Mouse (Mus musculus): ENCODE results near the gene 1700113H08Rik. TPM values are rescaled to one million over a fixed set of nuclear protein-coding genes. Genes with fewer than 3 reads are reported as not detected.

1700113H08Rik gene
- total RNA-seq, 2 experiments from 2014 or later = not detected

DNA sequence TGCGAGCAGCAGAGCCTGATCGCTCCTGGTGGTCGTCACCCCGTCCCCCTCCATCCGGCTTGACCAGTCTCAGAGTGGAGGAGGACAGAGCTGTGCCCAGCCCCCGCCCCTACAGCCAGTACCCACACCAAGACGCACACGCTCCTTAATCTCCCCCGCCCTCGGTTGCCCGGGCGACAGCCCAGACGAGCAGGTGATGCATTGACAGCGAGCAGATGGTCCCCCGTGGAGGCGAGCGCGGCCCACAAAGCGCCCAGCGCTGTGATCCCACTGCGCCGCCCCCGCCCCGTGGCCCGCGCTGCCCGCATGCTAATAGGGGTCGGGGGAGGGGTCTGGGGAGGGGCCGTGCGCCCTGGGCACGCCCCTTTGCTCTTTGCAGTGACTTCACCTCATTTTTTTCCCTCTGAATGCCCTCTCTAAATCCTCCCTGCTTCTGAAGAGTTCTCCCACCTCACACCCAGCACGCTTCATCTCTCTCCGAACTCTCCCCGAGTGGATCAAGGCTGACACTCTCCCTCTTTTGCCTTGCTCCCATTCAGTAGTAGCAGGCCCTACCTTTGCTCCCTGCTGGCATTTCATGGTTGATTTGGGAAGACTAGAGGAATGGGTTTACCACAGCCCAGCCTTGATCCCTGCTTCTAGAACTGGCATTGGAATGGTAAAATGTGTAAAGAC, 543 bp downstream of the 1700113H08Rik start:
- peak; percentile 64 to 82 for DNase-seq (ENCODE audit: low spot score in 2 of 2)

DNA sequence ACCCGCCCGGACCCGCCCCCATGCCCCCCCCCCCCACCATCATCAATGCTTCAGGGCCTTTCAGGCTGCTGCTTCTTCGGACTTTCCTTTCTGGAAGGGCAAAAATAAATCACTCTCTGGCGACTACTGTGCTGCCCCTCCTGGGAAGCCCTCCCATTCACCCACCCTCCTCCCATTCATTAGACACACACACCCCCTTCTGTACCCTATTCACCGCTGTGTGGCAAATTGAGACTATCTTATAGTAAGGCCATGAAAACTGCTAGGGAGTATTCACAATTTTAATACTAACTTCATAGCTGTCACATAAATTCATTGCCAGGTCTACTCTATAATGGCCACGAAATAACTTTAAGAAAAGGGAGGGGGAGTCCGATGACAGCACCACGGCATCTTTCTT, 1.1 kb downstream of the 1700113H08Rik start:
- DNase-seq (ENCODE audit: low spot score in 2 of 2) = no peak

DNA sequence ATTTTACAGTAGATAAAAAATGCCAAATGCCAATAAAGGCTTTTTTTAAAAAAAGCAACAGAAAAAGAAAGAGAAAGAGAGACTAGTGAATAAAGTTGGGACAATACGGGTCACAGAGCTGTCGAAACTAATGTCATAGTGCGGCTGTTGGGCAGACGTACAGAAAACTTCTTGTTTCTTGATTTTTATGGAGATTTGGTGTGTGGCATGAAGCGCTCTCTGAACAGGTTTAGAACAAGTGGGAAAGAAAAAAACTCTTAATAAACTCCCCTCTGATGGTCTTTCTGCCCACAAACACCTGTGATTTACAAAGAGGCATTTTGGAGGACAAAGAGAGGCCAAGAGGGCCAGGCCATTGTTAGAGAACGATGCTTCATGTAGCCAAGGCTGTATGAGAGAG, 1.6 kb downstream of the 1700113H08Rik start:
- no peak for DNase-seq (ENCODE audit: low spot score in 2 of 2)

DNA sequence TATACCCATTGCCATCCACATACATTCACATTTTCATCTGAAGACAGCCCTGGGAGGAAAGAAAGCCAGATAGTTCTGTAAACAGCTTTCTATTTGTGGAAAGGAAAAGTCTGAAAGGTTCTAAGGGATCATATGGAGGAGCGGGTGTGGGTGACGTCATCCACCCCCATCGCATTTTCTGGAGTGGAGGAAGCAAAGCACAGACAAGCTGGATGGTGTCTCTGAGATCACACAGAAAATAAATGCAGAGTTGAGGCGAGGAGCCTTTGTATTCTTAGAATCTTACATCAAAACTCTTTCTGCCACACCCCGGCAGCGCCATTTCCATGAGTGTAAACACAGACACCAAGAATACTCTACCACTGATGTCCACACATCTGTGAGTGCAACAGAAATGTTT, 26.4 kb downstream of the 1700113H08Rik start:
- peak; percentile 76 to 81 for DNase-seq (ENCODE audit: low spot score in 2 of 2)

DNA sequence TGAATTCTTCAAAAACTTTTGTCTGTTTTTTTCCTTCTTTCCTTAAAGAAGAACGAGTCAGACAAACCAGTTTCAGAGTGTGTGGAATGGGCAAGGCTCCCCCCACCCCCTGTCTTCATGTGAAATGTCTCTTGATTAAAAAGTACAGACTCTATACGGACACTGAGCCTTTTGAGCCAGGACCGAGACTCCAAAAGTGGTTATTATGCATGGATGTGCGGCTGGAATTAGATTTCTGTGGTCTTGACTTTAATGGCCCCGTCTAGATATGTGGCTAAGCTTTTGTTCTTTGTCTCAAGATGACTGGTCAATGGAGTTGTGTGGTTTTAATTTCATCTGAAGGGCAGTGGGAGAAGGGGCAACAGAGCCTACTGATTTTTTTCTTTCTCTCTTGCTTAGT, 29.8 kb downstream of the 1700113H08Rik start:
- no peak for DNase-seq (ENCODE audit: low spot score in 2 of 2)

DNA sequence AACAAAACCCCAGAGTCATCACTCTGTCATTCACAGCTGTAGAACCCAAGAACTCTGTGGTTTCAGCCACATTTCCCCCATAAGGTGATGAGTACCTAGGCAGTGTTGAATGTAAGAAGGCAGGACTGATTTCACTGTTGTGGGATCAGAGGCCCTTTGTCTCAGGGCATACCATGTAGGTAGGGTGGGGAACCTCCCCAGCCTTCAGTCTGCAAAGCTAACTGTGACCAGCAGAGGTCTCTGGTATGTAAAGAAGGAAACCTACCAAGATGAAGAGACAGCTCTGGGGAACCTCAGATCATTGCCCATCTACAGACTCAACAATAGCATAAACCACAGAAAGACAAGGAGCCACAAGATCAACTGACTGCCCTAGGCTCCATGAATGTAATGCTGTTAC, 36.4 kb downstream of the 1700113H08Rik start:
- peak; percentile 48 to 58 for DNase-seq (ENCODE audit: low spot score in 2 of 2)

DNA sequence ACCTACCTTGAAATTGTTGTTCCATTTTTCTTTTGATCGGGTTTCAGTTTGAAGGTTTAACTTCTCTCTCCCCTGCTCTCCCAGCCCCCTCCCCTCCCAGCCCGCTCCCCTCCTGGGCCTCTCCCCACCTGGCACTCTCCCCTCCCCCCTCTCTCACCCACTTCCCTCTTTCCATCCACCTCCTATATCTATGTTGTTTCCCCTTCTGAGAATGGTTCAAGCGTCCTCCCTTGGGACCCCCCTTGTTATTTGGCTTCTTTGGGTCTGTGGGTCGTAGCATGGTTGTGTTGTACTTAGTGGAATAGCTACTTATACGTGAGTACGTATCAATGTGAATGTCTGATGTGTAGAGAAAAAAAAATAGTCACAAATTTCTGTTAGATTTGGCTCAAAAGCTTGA, 40.9 kb downstream of the 1700113H08Rik start:
- no peak for DNase-seq (ENCODE audit: low spot score in 2 of 2)

DNA sequence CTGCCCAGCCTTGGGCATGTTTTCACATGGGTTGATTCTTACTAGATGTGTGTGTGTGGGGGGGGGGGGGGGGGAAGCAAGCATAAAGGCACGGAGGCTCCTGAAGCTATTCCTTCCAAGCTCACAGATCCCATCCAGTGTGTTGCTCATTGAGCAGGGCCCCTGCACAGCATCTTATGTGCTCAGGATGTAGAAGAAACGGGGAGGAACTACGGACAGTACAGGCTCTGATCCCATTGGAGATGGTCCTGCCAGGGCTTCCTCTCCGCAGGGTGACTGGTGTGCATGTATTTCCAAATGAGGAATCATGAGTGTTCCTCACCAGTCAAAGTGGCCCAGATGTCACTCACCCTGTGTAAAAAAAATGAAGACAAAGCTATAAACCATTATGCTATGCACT, 42.8 kb downstream of the 1700113H08Rik start:
- DNase-seq (ENCODE audit: low spot score in 2 of 2) = no peak

DNA sequence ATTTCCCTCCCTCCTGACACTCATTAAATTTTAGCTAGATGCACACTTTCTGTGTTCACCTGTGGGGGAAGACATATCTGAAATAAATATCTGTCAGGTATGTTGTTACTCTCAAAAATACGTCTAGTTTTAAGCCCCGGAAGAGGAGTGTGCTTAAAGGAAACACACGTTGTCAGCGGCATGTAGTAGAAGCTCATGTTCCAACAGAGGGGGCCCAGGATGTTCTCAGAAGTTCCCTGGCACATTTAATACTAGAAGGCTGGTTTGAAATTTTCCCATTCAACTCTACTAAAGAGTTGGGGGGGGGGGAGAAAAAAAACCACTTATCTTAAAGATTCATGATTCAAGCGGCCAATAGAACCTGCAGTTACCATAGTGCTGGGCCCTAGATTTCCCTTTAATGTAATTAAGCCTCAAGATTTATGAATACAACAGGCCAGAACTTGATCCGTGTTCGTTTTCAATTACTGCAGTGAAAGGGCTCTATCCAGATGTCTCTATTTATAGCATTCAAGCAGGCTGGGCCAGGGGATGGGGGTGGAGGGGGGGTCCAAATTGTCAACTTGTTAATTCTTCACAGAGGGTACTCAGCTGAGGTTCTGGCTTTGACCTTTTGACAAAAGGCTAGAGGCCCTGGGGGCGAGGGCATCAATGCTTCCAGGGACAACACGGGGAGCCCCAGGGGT, 43.6 kb downstream of the 1700113H08Rik start:
- no peak for DNase-seq (ENCODE audit: low spot score in 2 of 2)

DNA sequence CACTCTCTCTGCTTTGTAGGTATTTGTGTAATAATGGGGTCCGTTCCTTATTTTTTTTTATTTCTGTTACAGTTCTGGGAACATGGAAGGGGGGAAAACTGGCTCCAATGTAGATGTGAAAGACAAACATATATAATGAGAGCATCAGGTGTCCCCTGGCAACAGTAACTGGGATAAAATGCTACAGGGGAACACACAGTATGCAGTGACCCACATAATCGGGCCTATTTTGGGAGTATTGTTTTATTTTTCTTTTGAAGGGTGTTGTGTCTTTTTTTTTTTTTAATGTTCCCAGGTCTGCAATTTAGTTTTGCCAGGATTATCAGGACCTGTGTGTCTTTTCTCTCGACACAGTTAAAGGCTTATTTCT, 44.1 kb downstream of the 1700113H08Rik start:
- no peak for DNase-seq (ENCODE audit: low spot score in 2 of 2)

DNA sequence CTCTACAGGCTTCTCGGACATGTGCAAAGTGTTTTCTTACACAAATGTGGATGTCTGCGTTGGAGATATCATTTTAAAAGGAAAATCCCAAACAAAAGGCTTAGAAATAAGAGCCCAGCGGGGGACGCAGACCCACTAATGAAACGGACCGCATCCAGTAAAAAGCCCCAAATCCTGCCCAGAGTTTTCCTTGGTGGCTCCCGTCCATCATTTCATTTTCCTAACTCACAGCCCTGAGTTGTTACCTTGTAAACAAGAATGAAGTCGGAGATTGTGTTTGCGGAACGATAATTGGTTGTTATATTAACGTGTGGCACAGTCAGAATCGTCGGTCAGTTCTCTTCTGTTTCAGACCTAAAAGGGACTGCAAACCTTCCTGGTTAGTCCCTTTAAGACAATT, 44.6 kb downstream of the 1700113H08Rik start:
- no peak for DNase-seq (ENCODE audit: low spot score in 2 of 2)

DNA sequence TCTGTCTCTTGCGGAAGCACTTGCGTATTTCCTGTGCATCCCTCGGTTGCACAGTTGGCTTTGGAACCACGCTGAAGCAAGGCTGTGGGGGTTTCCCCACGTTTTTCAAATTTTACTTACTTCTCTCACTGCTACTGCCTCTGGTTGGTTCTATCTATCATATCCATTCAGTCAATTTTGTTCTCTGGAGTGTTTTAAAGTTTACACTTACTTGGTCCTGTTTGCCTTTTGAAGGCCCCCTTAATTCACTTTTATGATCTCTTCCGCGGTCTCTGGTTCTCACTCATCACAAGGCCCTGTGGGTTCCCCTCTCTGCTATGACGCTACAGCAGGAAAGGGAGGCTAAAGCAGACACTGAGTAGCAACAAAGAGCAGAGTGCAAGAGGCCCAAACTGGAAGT, 45.4 kb downstream of the 1700113H08Rik start:
- no peak for DNase-seq (ENCODE audit: low spot score in 2 of 2)

DNA sequence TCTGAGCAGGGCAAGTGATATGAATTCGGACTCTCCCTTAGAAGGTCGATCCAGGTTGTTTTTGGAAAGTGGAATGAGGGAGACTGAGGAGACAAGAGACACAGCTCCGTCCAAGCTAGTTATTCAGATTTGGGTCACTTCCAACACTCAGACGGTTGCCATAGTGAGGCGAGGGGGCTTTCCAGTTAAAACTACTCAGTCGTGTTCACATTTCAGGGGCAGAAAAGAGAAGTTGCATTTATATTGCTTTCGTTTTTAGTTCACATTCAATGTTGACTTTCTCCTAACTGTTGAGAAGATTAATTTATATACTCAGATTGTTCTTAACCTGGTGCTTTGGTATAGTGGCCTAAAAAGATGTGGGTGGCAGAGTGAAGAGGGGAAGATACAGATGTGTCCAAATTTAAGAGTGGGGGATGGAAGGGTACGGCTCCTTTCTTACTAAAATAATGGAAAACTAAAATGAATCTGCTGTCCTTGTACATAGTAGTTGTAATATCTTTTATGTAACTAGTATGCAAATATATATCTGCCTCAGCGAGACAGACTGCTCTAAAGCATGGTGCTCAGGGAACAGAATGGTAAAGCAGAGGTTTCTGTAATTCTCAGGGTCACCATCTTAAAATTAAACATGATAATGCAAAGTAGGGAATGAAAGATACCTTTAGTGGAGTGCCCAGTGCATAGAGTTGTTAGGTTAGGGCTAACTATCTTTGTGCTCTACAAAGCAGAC, 49.9 kb downstream of the 1700113H08Rik start:
- DNase-seq (ENCODE audit: low spot score in 2 of 2) = no peak

DNA sequence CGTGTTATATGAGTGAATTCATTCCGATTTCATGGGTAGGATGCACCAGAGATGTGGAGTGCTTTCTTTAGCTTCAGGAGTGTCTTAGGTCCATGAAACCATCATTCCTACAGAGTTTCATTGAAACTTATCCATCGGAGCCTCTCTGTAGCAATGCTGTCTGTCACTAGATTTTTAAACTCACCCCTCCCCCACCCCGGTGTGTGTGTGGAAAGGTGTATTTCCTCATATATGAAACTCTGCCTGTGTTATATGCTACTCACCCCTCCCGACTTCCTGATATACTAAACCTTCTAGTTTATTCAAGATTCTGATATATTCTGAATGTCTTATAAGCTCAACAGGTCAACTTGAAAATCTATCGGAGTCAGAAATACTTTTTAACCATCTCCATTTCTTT, 50.5 kb downstream of the 1700113H08Rik start:
- no peak for DNase-seq (ENCODE audit: low spot score in 2 of 2)

DNA sequence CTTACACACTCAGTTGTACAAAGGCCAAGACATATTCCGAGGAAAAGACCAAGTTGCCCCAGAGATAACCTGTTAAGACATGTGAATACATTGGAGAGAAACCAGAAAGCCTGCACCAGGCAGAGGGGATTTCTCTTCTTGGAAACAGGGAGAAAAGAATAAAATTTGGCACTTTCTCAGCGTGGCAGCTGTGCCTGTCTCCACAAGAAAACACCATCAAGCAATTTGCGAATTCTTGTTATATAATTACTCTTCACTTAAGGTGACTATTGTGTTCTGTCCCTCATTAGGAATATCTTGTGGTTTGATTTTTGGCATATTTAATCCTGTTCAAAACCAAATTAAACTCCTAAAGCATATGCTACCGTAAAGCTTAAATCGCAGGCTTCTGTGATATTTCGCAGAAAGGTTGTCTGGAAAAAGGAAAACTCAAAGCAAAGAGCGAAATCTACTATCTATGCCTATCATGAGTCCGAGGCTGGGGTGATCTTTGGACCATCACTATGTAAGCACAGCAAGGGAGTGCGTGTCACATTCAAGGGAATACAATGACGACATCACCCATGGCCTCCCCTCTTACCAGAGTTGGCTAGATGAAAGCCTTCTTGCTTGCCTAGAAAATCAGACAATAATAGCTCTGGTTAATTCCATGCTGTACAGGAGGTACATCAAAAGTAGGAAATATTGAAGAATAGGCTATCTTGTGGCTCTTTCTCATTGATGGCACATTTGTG, 51.4 kb downstream of the 1700113H08Rik start:
- peak; percentile 13 to 28 for DNase-seq (ENCODE audit: low spot score in 2 of 2)

DNA sequence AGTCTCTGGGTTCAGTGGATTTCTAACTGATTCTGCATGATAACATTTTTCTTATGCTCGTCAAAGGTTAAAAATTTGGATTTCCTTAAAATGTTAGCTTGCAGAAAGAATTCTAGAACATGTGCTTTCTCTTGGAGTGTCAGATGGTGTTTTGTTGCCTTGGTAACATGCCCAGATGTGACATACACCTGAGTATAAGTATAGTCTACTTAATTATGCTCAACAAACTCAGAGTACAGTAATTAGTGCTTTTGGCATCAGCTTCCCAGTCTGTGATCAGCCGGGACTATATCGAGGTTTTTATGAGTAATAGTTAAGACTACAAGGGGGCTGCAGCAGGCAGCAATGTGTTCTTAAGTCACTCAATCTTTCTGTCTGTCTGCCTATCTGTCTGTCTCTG, 53.1 kb downstream of the 1700113H08Rik start:
- DNase-seq (ENCODE audit: low spot score in 2 of 2) = no peak

DNA sequence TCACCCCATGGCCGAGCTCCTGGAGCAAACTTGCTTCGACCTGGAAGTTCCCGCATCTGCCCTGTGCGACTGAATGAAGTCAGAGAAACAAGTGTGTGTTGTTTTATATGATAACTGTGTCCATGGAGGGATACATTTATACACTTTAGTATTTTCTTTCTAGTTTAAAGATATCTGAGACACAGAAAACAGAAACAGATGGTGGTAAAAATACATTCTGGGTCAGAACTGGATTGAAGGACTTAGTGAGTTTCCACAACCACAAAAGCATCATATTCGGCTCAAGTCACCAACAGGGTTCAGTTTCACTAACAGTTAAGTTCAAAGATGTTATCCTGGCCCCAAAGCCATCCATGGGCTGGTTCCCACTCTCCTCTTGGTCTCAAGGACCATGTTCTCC, 67.2 kb downstream of the 1700113H08Rik start:
- no peak for DNase-seq (ENCODE audit: low spot score in 2 of 2)

DNA sequence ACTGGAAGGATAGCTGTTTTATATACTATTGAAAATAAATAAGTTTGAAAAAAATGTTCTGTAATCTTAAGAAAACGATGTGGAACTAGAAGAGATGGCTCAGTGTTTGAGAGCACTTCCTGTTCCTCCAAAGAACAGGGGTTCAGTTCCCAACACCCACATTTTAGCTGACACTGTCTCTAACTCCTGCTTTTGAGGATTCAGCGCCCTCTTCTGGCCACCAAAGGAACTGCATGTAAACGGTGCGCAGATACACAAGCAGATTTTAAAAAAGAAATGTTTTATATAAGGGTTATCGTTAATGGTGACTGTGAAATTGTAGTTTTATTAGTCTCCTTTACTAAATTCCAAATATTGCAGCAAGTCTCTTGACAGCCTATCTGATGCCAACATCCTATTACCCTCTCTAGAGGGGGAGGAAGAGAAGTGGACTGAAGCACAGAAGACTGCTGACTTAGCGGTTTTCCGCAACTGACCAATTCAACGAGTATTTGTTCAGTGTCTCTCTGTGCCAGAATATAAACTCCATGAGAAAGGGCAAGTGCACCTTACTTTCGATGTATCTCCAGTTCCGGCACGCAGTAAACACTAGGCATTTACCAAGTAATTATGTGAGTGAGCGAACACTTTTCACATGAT, 68.5 kb downstream of the 1700113H08Rik start:
- DNase-seq (ENCODE audit: low spot score in 2 of 2) = no peak

DNA sequence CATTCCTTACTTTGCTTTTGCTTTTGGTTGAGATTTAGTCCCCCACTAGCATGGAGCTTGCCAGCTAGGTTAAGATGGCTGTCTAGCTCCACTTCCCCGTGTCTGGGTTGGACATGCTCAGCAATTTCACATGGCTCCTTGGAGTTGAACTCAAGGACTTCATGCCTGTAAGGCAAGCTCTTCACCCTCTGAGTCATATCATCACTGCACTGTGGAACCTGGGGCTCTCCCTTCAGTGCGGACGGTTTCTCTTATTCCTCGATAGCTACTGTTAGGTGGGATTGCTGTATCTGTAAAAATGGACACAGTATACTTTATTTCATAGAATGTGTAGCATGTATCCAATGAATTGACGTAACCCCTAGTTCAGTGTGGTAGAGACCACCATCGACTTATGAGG, 93.2 kb downstream of the 1700113H08Rik start:
- DNase-seq (ENCODE audit: low spot score in 2 of 2) = no peak

DNA sequence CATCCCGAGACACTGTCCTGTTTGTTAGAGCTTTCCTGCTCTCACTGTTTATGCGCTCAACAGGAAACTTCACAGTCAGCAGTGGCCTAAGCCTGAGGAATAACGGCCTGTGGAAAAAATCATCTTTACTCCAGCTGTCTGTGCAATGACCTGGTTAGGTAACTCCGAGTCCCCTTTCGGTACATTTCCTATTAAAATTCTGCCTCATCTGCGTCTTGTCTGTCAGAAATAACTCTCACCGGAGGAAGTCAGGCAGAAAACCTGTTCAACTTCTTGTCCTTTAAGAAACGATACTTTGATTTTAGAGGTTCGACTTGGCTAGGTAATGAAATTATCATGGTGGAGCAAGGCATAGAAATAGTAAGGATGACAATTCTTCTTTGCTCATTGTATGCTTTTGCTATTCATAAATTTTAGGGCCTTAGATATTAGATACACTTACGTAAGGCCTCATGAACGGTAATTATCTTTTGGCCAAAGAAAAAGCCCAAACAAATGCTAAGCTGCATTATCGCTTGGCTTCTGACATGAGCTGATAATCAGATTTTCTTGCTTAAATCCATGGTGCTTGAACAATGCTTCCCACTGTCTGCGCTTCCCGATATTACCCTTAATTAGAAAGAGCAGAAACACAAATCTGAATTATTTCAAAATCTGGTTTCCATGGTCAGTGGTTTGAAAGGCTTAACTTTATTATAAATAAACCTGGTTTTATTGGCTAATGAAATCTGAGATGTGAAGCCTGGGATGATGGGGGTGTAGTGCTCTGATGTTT, 96.1 kb downstream of the 1700113H08Rik start:
- DNase-seq (ENCODE audit: low spot score in 2 of 2) = no peak

All from left cerebral cortex, adult 18-20 months (tissue).